Mouse (Mus musculus): ENCODE measurements at regions not wholly inside any gene's neighbourhood (a gene's known extent, or its start where the extent isn't known, plus 50 kb on each side); places are given as distances from the start of the nearest gene placed in this dataset.

GRCm38 (mm10) chr6:121560852-121561251 is 74.3 kb upstream of the A2m start:
- DNase-seq (ENCODE audit: low read depth): peak; percentile 67

GRCm38 (mm10) chr6:121560393-121560793 is 74.8 kb upstream of the A2m start:
- no peak for DNase-seq (ENCODE audit: low read depth)

DNA sequence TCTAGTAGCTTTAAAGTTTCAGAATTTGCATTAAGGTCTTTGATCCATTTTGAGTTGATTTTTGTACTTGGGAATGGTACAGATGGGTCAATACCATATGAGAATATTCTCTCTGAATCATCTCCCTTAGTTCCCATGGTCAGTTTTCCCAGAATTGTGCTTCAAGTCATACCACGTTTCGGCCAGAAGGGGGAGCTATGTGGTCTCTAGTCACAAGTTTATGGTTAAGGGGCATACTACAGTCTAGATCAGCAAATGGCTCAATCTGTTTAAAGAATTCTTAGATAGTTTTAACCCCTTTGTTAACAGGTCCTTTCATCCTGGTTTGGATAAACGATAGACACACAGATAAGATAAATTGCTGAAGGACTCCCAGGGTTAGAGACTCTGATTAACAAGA is 78.7 kb upstream of the A2m start:
- peak; percentile 29 for DNase-seq (ENCODE audit: low read depth)

- DNase-seq (ENCODE audit: low read depth): no peak
Measured at GRCm38 (mm10) chr6:121553501-121554132, 80.1 kb upstream of the Iqsec3 start.

DNA sequence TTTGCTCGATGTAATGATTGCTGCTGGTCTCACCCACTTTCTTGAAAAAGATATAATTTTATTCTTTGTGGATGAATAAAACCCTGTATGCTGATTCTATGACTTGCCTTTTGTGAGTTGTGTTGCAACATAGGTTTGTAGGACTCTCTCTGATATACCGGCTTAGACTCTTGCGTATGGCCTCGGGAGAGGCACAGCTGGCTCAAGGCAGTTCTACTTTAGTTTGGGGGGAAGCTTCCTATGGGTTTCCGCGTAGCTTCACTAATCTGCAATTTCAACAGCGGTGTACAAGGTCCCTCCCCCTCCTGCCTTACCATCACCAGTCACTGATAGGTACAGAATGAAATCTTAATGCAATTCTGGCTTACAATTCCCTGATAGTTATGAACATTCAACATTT is 60.0 kb upstream of the Iqsec3 start:
- DNase-seq (ENCODE audit: low read depth): no peak

- DNase-seq (ENCODE audit: low read depth): peak; percentile 48
Measured at GRCm38 (mm10) chr6:121532926-121533325, 59.4 kb upstream of the Iqsec3 start.

GRCm38 (mm10) chr6:121531825-121532389 is 58.4 kb upstream of the Iqsec3 start:
- no peak for DNase-seq (ENCODE audit: low read depth)

GRCm38 (mm10) chr6:121527281-121527680 is 53.8 kb upstream of the Iqsec3 start:
- DNase-seq (ENCODE audit: low read depth): no peak

GRCm38 (mm10) chr6:121526121-121526520 is 52.6 kb upstream of the Iqsec3 start:
- DNase-seq (ENCODE audit: low read depth): no peak

DNA sequence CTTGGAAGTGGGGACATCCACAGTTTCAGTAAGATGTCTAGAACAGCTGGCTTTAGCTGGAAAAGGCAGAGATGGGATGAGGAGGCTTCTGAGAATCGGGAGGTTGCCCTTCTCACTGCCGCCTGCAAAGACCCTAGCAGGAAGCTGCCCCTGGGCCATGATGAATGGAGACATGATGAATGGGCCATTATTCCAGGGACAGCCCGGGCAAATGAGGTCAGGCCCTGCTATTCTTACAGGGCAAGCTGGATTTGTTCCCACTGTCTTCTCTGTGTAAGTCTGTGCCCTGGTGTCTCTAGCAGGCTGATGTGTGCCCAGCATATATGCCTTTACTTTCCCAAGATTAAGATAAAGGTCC is 51.1 kb upstream of the Iqsec3 start:
- DNase-seq (ENCODE audit: low read depth): no peak

- DNase-seq (ENCODE audit: low read depth): no peak
Measured at GRCm38 (mm10) chr6:121523882-121524612, 50.6 kb upstream of the Iqsec3 start.

Measured in 416B (cell line).